Mouse (Mus musculus): ENCODE results near the gene Nckap5l. TPM values are rescaled to one million over a fixed set of nuclear protein-coding genes. Genes with fewer than 3 reads are reported as not detected.

Nckap5l gene
- total RNA-seq, 2 experiments from 2014 or later: not detected

DNA sequence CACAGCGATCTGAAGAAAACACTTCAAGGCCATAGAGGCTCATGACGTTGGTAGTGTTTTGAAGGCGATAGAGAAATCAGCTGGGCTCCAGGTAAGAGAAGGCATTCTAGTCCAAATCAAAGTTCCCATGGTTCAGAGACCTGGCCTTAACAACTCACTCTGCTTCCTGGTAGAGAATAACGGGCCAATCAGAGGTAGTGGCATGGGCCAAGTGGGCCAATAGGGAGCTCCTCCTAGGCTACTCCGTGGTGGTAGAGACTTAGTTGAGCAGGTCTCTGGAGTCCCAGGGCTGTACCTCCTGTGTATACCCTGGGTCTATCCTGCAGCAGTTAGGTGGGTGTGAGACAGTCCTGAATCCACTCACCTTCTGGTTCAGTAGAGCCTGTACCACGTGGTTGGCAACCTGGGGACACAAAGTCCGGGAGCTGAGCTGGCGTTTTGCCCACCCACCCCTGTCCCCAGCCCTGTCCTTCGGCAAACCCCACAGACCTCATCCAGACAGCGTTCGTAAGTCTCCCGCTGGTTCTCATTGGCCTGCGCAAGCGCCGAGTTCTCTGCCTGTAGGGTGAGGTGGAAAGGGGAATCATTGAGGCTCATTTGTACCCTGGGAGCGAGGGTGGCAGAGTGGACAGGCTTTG, 24.3 kb downstream of the Nckap5l start:
- ATAC-seq (replicated peaks; ENCODE audit: low FRiP score, poor library complexity, severe bottlenecking): no peak

DNA sequence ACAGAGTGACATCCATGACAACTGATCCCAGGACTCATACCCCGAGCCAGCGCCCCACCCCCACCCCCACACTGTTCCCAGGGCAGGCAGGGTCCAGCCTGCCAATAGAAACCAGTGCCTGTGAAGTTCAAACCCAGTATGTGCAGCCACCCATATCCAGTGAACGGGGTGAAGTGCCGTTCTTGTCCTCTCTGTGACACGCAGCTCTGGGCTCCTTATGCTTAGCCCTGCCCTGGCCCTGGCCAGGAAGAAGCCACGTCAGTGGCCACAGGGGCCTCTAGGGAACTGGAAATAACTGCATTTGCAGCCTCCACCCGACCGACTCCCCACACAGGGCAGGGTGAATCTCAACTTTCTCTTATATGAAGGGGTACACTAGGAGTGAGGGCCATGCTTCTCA, 25.6 kb downstream of the Nckap5l start:
- ATAC-seq (replicated peaks; ENCODE audit: low FRiP score, poor library complexity, severe bottlenecking): no peak

DNA sequence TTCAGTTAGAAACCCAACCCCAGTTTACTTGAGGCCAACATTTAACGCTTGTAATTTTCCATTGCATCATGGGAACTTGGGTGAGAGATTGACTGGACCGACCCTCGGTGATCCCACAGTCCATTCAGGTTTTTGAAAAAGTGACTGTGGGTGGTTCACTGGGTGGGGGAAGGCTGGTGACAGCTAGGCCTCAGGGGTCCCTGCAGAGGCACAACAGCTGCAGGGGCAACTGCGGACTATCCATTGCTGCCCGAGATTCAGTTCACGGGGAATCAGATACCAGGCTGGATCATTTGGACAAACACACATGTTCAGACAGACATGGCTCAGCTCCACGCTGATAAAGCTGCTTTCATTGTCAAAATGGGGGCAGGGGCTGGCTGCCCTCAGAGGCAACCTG, 26.0 kb downstream of the Nckap5l start:
- ATAC-seq (replicated peaks; ENCODE audit: low FRiP score, poor library complexity, severe bottlenecking): no peak

DNA sequence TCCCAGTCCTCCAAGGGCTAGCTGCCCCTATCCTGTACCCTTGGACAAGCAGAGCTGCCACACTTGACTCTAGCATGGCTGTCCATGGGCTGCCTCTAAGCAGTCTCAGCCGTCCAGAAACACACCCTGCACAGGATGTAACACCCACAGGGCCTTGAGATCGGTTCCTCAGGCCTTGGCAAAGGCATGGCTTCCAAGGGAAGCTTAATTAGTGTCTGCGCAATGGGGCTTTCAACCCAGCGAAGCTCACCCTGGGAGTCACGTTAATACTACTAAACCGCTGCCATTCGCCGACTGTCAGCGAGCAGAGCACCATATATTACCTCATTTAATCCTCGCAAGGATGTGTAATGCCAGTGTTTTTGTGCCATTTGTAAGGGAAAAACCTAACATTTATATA, 26.5 kb downstream of the Nckap5l start:
- no peak for ATAC-seq (replicated peaks; ENCODE audit: low FRiP score, poor library complexity, severe bottlenecking)

DNA sequence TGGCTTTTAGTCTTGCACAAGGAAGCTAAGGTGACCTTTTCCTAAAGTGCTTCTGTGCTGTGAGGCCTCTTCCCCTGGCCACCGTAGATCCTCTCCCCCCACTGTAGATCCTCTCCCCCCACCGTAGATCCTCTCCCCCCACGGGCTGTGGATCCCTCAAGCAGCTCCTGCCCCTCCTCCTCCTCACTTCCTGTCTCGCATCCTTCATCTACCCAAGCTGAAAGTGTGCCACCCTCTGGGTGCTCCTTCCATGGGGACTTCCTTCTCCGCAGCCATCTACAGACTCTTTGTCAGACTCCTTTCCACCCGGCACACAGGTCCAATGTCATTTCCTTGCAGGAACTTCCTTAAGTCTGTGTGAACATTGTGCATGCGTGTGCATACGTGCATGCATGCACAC, 27.2 kb downstream of the Nckap5l start:
- no peak for ATAC-seq (replicated peaks; ENCODE audit: low FRiP score, poor library complexity, severe bottlenecking)

DNA sequence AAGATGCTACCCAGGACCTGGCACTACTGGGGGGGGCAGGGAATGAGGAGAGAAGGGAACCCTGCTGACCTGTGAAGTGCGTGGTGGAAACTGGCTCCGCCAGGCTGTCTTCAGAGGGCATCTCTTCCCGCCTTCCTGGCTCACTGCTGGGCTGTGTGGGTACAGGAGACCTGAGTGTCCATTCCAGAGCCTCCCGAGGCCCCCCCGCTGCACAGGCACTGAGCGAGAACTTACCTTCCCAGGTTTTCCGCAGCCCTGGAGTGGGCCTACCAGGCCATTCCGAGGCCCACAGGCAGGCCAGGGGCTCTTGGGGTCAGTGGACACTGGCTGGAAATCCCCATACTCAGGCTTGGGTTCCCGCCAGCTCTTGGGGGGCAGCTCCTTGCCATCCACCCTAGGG, 33.7 kb downstream of the Nckap5l start:
- no peak for ATAC-seq (replicated peaks; ENCODE audit: low FRiP score, poor library complexity, severe bottlenecking)

DNA sequence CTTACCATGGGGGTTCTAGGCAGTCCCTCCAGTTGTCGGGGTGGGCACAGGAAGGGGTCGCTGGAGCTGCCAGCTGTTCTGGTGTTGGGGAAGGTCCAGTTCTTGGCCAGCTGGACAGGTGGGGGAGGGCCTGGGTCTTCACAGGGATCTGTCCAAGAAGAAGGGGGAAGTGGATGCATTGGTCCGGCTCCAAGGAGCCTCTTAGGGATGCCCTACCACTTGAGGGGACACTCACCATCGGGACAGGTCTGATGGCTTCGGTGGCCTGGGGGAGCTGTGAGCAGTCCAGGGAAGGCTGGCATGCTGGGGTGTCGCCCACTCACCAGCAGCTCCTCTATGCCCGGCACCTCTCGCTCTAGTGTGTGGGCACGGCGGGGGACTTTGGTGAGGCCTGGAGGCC, 34.4 kb downstream of the Nckap5l start:
- ATAC-seq (replicated peaks; ENCODE audit: low FRiP score, poor library complexity, severe bottlenecking): no peak

DNA sequence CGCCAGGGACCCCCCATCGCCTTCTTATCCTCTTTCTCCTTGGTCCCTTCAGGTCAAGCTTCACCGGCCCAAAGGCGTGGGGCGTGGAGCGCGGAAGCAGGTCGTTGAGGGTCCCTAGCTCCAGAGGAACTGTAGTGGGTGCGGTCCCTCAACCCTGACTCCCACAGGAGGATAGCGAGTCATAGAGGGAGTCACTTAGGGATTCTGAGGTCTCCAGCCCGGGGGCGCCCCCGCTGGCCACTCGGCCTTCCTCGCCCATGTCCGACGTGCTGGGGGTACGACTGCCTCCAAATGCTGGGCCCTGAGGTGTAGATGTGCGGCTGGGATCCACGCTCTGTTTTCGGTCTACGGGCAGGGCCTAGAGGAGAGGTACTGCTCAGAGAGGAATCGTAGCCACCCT, 35.0 kb downstream of the Nckap5l start:
- no peak for ATAC-seq (replicated peaks; ENCODE audit: low FRiP score, poor library complexity, severe bottlenecking)

DNA sequence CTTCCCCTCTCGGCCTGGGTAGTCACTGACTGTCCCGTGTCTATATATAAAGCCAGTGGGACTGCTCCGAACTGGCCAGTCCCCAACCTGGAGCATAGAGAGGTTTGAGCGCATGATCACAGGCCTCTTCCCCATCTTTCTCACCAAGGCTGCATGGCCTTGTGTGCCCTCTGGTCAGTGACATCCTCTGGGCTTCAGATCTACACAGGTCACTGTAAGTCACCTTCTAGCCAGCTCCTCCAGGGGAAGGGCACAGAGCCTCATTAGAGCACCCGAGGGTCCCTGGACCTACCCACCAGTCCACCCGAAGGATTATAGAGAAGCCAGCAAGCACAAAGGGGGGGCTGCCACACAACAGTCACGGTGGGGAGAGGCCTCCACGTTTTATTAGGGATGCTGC, 35.9 kb downstream of the Nckap5l start:
- no peak for ATAC-seq (replicated peaks; ENCODE audit: low FRiP score, poor library complexity, severe bottlenecking)

DNA sequence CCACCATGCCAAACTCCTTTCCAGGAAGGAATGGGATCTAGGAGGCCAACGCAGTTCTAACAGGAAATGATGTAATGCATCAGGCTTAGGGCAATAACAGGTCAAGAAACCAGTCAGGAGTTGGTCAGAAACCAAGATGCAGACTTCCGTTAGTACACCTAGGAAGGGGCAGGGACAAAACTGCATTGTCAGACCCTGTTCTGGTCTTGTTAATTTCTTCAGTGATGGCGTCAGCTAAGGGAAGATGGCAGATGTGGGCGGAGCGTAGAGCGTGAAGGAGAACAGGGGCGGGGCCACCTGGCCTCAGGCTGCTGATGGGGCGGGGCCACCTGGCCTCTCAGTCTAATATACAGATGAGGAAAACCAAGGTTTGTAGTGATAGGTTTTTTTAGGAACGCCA, 36.4 kb downstream of the Nckap5l start:
- ATAC-seq (replicated peaks; ENCODE audit: low FRiP score, poor library complexity, severe bottlenecking): peak; percentile 64; the same call in 1 of the 2 replicates

DNA sequence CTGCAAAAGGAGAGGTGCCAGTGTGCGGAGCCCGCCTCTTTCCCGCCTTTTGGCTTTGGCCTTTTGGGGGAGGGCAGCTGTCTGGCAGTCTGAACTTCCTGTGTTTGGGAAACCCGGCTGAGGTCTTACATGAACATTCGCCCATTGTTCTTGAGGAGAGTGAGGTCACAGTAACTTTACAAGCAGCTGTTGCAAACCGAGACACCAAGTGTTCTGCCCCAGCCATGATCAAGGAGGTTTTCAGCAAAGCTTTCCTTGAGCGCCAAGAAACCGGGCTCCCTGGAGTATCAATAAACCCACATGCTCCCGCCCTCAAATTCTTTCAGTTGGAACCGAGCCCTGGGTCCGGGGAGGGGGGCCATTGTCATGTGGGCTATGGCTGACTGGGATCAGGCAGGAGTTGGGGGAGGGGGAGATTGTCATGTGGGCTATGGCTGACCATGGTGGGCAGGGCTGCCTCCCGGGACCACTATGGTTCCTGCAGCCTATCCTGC, 37.0 kb downstream of the Nckap5l start:
- ATAC-seq (replicated peaks; ENCODE audit: low FRiP score, poor library complexity, severe bottlenecking): no peak

DNA sequence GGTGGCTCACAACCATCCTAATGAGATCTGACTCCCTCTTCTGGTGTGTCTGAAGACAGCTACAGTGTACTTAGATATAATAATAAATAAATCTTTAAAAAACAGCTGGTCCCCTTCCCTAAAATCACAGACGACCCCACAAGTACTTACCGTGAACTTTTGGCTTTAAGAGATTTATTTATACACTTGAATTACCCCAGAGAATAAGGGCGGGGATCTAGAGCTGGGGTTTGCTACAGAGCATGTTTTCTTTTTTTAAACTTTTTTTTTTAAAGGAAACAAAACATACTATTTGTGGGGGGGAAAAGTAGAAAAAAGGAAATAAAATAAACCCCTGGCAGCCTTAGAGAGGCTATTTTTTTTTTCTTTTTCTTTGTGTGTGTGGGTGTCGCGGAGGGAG, 37.4 kb downstream of the Nckap5l start:
- ATAC-seq (replicated peaks; ENCODE audit: low FRiP score, poor library complexity, severe bottlenecking): no peak

DNA sequence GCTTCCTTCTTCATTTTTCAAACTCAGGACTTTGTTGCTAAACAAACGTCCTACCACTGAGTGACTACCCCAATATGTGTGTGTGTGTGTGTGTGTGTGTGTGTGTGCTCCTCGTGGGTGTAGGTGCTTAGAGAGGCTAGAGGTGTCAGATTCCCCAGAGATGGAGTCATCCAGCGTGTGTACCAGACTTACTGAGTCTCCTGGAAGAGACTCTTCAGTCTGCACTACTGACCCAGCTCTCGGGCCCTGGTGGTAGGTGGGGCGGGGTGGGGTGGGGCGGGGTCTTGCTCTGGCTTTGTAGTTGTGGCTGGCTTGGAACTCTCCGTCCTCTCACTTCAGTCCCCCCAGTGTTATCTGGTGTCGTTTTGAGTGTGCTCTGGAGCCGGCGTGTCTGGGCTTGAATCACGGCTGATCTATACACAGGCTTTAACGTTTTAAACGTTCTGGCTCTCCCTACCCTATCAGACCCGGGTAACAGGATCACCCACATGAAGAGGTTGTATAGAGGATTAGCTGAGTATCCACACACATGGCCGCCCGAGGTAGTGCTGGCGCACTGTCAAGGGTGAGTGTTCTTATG, 39.8 kb downstream of the Nckap5l start:
- no peak for ATAC-seq (replicated peaks; ENCODE audit: low FRiP score, poor library complexity, severe bottlenecking)

DNA sequence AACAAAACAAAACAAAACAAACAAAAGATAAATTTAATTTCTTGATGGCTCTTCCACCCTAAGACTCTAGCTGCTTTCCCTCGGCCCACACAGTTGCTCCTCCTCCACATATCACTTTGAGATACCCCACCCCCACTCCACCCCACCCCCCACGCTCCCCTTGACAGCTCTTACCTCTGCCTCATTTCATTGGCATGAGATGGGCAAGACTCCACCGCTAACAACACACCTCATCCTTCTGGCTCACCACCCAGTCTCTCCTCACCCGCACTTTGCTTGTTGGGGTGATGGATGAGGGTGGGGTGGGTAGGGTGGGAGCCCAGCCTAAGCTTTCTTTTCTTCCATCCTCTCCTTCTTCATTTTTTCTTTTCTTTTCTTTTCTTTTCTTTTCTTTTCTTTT, 40.6 kb downstream of the Nckap5l start:
- no peak for ATAC-seq (replicated peaks; ENCODE audit: low FRiP score, poor library complexity, severe bottlenecking)

DNA sequence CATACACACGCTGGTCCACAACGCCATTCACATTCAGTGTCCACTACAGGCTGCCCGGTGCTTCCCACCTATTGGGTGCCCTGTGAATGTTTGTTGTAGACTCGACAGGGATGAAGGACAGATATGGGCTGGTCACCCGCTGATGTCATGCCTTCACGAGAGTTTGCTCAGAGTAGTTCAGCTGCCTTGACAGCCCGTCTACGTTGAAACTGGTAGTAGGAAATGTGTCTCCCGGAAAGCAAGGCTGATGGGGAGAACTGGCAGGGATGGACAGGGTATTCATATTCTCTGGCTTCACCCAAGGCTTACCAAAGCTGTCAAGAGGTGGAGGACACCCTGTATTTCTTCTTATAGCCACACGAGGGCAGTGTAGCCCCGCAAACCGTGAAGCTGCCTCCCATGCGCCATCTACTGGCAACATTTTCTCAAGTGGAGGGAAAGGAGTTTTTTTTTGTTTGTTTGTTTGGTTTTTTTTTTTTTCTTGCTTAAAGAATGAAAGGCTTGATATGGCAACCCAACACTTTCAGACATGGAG, 41.1 kb downstream of the Nckap5l start:
- peak; percentile 84 for ATAC-seq (replicated peaks; ENCODE audit: low FRiP score, poor library complexity, severe bottlenecking)

DNA sequence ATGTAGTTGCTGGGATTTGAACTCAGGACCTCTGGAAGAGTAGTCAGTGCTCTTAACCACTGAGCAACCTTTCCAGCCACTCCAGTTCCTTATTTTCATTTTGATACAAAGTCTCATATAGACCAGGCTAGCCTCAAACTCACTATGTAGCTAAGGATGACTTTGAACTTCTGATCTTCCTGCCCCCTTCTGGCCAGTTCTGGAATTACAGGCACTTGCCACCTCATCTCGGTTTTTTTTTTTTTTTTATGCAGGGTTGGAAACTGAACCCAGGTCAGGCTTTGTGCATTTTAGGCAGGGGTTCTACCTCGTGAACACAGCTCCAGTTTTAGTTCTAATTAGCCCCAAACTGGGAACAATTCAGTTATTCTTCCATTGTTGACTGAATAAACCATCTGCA, 41.8 kb downstream of the Nckap5l start:
- 0 out of 2 replicates have a peak, but pooled peaks have one; percentile 36 for ATAC-seq (replicated peaks; ENCODE audit: low FRiP score, poor library complexity, severe bottlenecking)

DNA sequence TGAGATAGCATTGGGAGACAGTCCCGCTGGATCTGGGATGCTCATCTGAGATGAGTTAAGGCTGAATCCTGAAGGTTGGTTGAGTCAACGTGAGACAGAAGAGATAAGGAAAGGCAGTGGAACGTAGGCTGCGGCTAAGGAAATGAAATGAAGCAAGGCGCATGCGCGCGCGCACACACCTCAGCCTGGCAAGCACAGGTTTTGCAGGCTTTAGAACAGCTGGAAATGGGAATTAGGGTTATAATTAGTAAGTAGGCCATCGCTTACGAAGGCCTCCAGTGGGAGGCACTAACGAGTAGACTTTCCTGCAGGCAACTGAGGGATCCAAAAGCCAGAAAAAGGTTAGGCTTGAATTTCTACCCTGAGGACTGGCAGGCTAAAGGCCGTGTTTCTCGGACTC, 45.8 kb downstream of the Nckap5l start:
- no peak for ATAC-seq (replicated peaks; ENCODE audit: low FRiP score, poor library complexity, severe bottlenecking)

DNA sequence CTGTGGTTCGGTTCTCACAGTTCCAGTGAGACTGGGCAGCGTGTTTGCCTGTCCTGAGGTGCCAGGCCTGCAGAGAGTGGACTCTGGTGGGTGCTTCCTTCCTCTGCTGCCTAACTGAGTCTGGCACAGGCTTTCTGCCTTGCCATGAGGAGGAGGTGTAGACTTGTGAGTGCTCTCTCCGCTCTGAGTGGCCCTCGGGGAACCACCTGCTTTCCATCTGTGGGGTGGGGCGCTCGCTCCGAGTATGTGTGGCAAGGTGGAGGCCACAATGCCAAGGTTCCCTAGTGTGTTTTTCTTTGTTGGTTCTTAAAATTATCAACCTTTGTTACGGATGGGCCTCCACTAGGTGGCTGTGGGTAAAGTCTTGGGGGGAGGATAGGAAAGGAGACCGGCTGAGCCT, 48.7 kb downstream of the Nckap5l start:
- no peak for ATAC-seq (replicated peaks; ENCODE audit: low FRiP score, poor library complexity, severe bottlenecking)

DNA sequence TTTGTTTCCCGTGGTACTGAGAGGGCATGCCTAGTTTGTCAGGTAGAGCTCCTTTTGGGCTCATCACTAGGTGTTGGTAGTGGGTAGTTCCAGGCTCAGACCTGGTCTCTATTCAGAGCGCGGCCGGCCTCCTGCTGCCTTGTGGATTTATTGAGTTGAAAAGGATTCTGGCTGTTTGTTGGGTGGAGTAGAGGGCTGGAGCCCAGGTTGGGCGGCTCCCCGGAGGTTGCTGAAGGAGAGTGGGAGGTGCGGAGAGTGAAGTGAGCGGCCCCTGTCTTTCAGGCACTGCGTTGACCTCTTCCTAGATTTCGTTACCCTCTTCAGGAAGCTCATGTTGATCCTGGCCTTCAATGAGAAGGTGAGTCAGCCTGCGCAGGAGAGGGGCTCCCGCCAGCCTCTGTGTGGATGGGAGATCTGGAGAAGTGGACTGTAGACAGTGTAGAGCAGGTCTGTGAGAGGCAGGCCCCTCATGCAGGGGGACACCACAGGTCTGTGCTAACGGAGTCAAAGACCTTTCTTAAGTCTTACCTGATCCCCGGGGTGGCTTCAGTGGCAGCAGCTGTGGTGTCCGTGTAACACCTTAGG, 50.5 kb downstream of the Nckap5l start:
- ATAC-seq (replicated peaks; ENCODE audit: low FRiP score, poor library complexity, severe bottlenecking): no peak

DNA sequence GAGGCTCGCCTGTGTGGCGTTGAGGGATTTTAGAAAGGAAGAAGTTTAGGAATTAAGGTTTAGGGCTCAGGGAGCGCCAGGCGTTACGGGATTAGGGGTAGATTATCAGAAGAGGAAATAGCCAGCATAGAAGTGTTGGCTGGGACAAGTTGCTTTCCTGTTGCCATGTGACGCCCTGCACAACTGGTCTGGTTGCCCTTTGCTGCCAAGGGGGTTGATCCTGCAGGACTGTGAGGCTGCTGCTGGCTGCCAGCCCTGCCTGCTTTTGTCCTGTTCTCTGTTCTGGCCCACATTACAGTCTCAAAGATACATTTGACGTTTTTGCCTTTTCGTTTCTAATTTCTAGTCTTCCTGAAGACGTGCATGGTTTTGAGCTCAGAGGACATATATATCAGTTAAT, 52.4 kb downstream of the Nckap5l start:
- no peak for ATAC-seq (replicated peaks; ENCODE audit: low FRiP score, poor library complexity, severe bottlenecking)

DNA sequence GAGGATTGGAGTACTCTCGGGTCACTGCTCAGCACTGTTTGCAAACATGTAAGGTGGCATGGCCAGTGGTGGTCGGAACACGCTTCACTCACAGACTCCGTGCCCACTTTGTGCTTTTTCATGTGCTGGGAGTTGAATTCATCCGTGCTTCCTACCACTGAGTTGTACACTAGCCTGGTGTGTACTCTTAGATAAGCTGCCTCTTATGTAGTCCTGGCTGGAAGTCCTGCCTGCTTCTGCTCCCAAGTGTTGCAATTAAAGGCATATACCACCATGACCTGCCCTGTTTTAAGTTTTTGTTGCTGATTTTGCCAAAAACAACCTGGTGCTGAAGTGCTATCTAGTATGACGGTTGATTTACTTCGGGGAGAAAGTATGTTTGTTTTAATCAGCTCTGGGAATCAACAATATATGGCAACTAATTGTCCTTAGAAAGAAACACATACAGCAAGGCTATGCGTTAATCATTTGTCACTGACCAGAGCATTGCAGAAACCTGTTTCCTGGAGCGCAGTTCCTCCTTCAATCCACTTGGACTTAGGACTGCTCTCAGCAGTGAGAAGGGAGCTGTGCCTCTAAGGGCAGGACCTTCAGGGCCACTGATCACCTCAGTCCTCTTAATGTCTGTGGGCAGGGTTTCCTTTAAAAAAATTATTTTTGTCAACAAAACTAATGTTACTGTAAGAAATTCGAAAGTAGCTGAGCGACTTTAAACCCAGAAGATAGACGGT, 54.2 kb downstream of the Nckap5l start:
- ATAC-seq (replicated peaks; ENCODE audit: low FRiP score, poor library complexity, severe bottlenecking): no peak
